Comparison of ENCODE assay signal across 8 mouse cellular contexts in the genomic region with DNA sequence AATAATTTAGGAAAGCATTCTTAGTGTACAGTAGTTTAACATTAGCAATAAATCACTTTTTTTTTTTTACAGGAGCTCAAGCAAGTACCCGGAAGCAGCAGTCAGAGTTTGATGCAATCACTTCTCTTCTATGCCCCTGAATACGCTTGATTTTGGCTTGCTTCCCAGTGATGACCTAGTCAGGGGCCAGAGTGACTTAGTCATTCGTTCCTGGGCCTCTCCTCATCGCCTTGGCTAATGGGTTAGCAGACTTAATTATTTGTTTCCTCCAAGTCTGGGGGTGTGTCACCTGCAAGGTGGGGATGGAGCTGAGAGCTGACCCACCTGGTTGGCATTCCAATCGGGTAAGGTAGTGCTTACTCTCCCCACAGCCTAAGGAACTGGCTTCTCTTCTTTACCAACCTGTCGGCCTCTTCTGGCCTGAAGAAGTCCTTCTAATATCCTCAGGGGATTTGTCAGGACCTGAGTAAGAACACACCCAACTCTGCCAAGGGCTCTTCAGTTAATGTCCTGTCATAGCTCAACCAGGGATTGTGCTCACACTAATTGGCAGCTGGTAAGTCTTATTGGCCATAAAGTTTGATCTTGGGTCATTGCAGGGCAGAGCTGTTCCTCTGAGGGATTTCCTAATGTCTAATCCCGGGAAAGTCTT. TPM values are rescaled to one million over a fixed set of nuclear protein-coding genes. Genes with fewer than 3 reads are reported as not detected.
DNase-seq lines count a peak whose midpoint lies in the region; ATAC-seq lines count a peak whose summit lies in the region.

No protein-coding gene starts in this region.

- no peaks in the 10 kb centered on the region for H3K36me3 ChIP-seq in heart, embryonic 11.5 days (ENCODE audit: control insufficient read depth, insufficient read depth, low read length)
- H3K36me3 ChIP-seq in intestine, embryonic 16.5 days (ENCODE audit: control insufficient read depth, insufficient read depth, low read length), result no peaks in the 10 kb centered on the region

- no peak overlapping the region for H3K9ac ChIP-seq in heart, embryonic 11.5 days (ENCODE audit: low read depth, low read length)
- H3K9ac ChIP-seq in intestine, embryonic 16.5 days (ENCODE audit: low read depth, low read length), result no peak overlapping the region

- 41% methylated on average over 7 of the region's 7 CpGs for WGBS in heart, embryonic 11.5 days (ENCODE audit: insufficient replicate concordance)
- 37% methylated on average over 7 of the region's 7 CpGs for WGBS in intestine, embryonic 16.5 days

- peak; percentile 96 for DNase-seq in heart, adult 11 months
- peak; percentile 68 for DNase-seq in adrenal gland, postnatal 25 days
- peak; percentile 74 to 80 for DNase-seq in lung, postnatal 4 days
- DNase-seq in natural killer cell, adult 2 months (ENCODE audit: low spot score in 2 of 2), result no peak
- no peak for DNase-seq in neural tube, embryonic 10.5 days (ENCODE audit: extremely low spot score, low spot score)
- DNase-seq in spleen, adult 18-20 months, result no peak

- no peak overlapping the region for H3K4me2 ChIP-seq in heart, embryonic 11.5 days
- H3K4me2 ChIP-seq in intestine, embryonic 16.5 days (ENCODE audit: low read depth, low read length), result no peak overlapping the region

- no peak overlapping the region for H3K27ac ChIP-seq in heart, embryonic 11.5 days (ENCODE audit: low read depth, low read length)
- peak overlapping the region; percentile 39; the same call in 1 of the 2 replicates for H3K27ac ChIP-seq in intestine, embryonic 16.5 days (ENCODE audit: low read length)

- H3K4me1 ChIP-seq in heart, embryonic 11.5 days (ENCODE audit: control insufficient read depth, insufficient read depth, low read length), result peaks cover 11% of the 10 kb centered on the region
- H3K4me1 ChIP-seq in intestine, embryonic 16.5 days (ENCODE audit: control insufficient read depth, insufficient read depth, low read length), result peaks cover 10% of the 10 kb centered on the region

- ATAC-seq in heart, embryonic 11.5 days (replicated peaks; ENCODE audit: insufficient number of reproducible peaks, low FRiP score, low TSS enrichment), result no peak
- ATAC-seq in intestine, embryonic 16.5 days, result peak; percentile 39

- H3K9me3 ChIP-seq in heart, embryonic 11.5 days (replicated peaks; ENCODE audit: control insufficient read depth, low read length), result no peaks in the 10 kb centered on the region
- H3K9me3 ChIP-seq in intestine, embryonic 16.5 days (ENCODE audit: control insufficient read depth, low read length), result no peaks in the 10 kb centered on the region

- no peaks in the 10 kb centered on the region for H3K27me3 ChIP-seq in heart, embryonic 11.5 days (ENCODE audit: control insufficient read depth, insufficient read depth, low read length)
- no peaks in the 10 kb centered on the region for H3K27me3 ChIP-seq in intestine, embryonic 16.5 days (replicated peaks; ENCODE audit: control insufficient read depth, insufficient read depth, low read length)

- no peak overlapping the region for H3K4me3 ChIP-seq in heart, embryonic 11.5 days (ENCODE audit: low read depth, low read length)
- no peak overlapping the region for H3K4me3 ChIP-seq in intestine, embryonic 16.5 days (ENCODE audit: low read length)

RNA-seq across cellular contexts. Expression of a gene that starts 5.6 kb away (rescaled TPM):
- polyA plus RNA-seq in heart, embryonic 11.5 days (2014; fragmentation: Nextera tagmentation; extraction: Ambion mirVana), result 8.7 and 9.3 TPM in 2 replicates
- 25.8 and 40.5 TPM in 2 replicates for total RNA-seq in adrenal gland, postnatal 25 days (2021)
- 14.7 and 15.5 TPM in 2 replicates for polyA plus RNA-seq in intestine, embryonic 16.5 days (2015; fragmentation: Nextera tagmentation; extraction: Ambion mirVana)

RNA-seq across cellular contexts. Expression of a gene that starts 40.5 kb away (rescaled TPM):
- 20.4 and 23.9 TPM in 2 replicates for polyA plus RNA-seq in heart, embryonic 11.5 days (2014; fragmentation: Nextera tagmentation; extraction: Ambion mirVana)
- total RNA-seq in adrenal gland, postnatal 25 days (2021), result 39.0 and 41.2 TPM in 2 replicates
- polyA plus RNA-seq in intestine, embryonic 16.5 days (2015; fragmentation: Nextera tagmentation; extraction: Ambion mirVana), result 28.0 and 28.5 TPM in 2 replicates

Comparison
In these comparisons a context has a peak if more than half of its experiments do, and no peak if none do; other contexts are left out.
1. DNase-seq: peak in heart, adult 11 months (single experiment), adrenal gland, postnatal 25 days (single experiment) and lung, postnatal 4 days (2 of 2); none in natural killer cell, adult 2 months (0 of 2), neural tube, embryonic 10.5 days (single experiment) and spleen, adult 18-20 months (0 of 2).